Mouse (Mus musculus): ENCODE measurements around the gene Rhox12. TPM values are rescaled to one million over a fixed set of nuclear protein-coding genes. Genes with fewer than 3 reads are reported as not detected.

The Rhox12 gene
- polyA plus RNA-seq, 1 experiment from 2014 or later, result not detected

Other genes with a start within 250 kb of the Rhox12 start
- not detected in 2 replicates for gene Rhox8, start 232.0 kb downstream of the Rhox12 start, polyA plus RNA-seq (2014; fragmentation: Nextera tagmentation; extraction: Ambion mirVana)
- not detected in 2 replicates for gene Rhox7b, start 213.7 kb downstream of the Rhox12 start, polyA plus RNA-seq (2014; fragmentation: Nextera tagmentation; extraction: Ambion mirVana)
- not detected in 2 replicates for gene Rhox9, start 209.1 kb downstream of the Rhox12 start, polyA plus RNA-seq (2014; fragmentation: Nextera tagmentation; extraction: Ambion mirVana)
- gene Btg1-ps1, start 92.1 kb downstream of the Rhox12 start, polyA plus RNA-seq (2014; fragmentation: Nextera tagmentation; extraction: Ambion mirVana), result not detected in 2 replicates
- not detected in 2 replicates for gene Btg1-ps2, start 67.8 kb downstream of the Rhox12 start, polyA plus RNA-seq (2014; fragmentation: Nextera tagmentation; extraction: Ambion mirVana)
- not detected in 2 replicates for gene Rhox10, start 44.4 kb downstream of the Rhox12 start, polyA plus RNA-seq (2014; fragmentation: Nextera tagmentation; extraction: Ambion mirVana)
- not detected in 2 replicates for gene Rhox11, start 25.8 kb downstream of the Rhox12 start, polyA plus RNA-seq (2014; fragmentation: Nextera tagmentation; extraction: Ambion mirVana)
- gene Rhox13, start 10.3 kb upstream of the Rhox12 start, polyA plus RNA-seq (2014; fragmentation: Nextera tagmentation; extraction: Ambion mirVana), result not detected in 2 replicates
- gene Zbtb33, start 78.9 kb upstream of the Rhox12 start, polyA plus RNA-seq (2014; fragmentation: Nextera tagmentation; extraction: Ambion mirVana), result 7.5 and 10.5 TPM in 2 replicates
- 13.7 and 13.8 TPM in 2 replicates for gene Tmem255a, start 141.5 kb upstream of the Rhox12 start, polyA plus RNA-seq (2014; fragmentation: Nextera tagmentation; extraction: Ambion mirVana)
- not detected in 2 replicates for gene Atp1b4, start 205.3 kb upstream of the Rhox12 start, polyA plus RNA-seq (2014; fragmentation: Nextera tagmentation; extraction: Ambion mirVana)